Mouse (Mus musculus): ENCODE results near the gene Bcl3. TPM values are rescaled to one million over a fixed set of nuclear protein-coding genes. Genes with fewer than 3 reads are reported as not detected.

Gene Bcl3
- total RNA-seq, 4 experiments from 2014 or later, result 16.5 to 23.4 (median 21.9) TPM

GRCm38 (mm10) chr7:19768251-19768650 is 54.3 kb downstream of the Bcl3 start:
- no peak for DNase-seq

GRCm38 (mm10) chr7:19764581-19764980 is 58.0 kb downstream of the Bcl3 start:
- DNase-seq, result no peak

GRCm38 (mm10) chr7:19763829-19764477 is 58.6 kb downstream of the Bcl3 start:
- DNase-seq, result no peak

- no peak for DNase-seq
Observed at GRCm38 (mm10) chr7:19762283-19762682, 60.3 kb downstream of the Bcl3 start.

GRCm38 (mm10) chr7:19760021-19760420 is 62.5 kb downstream of the Bcl3 start:
- DNase-seq, result no peak

GRCm38 (mm10) chr7:19758623-19759022 is 63.9 kb downstream of the Bcl3 start:
- no peak for DNase-seq

Other genes starting within 250 kb of the Bcl3 start
- gene Zfp296, start 245.5 kb downstream of the Bcl3 start, total RNA-seq (2022), result under 1 TPM; 0.52 to 0.68 (median 0.57) TPM
- gene Gemin7, start 245.2 kb downstream of the Bcl3 start, total RNA-seq (2022), result 10 to 100 TPM; 76.9 to 94.1 (median 85.1) TPM
- gene Clasrp, start 218.3 kb downstream of the Bcl3 start, total RNA-seq (2022), result 10 to 100 TPM; 29.5 to 92.6 (median 50.4) TPM
- gene Relb, start 193.3 kb downstream of the Bcl3 start, total RNA-seq (2022), result 10 to 100 TPM; 31.6 to 50.7 (median 42.6) TPM
- gene Clptm1, start 157.7 kb downstream of the Bcl3 start, total RNA-seq (2022), result 100 to 1,000 TPM; 164 to 180 (median 179) TPM
- 1 to 10 TPM in 3 of 4 experiments, not detected in 1; 1.0 to 2.6 (median 1.4) TPM for gene Apoc2, start 144.8 kb downstream of the Bcl3 start, total RNA-seq (2022)
- 1 to 10 TPM in 2 of 4 experiments, under 1 TPM in 1, not detected in 1; 0.54 to 3.0 (median 1.9) TPM for gene Gm44805, start 141.3 kb downstream of the Bcl3 start, total RNA-seq (2022)
- gene Apoc4, start 141.3 kb downstream of the Bcl3 start, total RNA-seq (2022), result 100 to 1,000 TPM in 2 of 4 experiments, 10 to 100 TPM in 2; 48.6 to 249 (median 89.6) TPM
- 100 to 1,000 TPM in 2 of 4 experiments, 10 to 100 TPM in 2; 11.6 to 554 (median 210) TPM for gene Apoc1, start 130.1 kb downstream of the Bcl3 start, total RNA-seq (2022)
- 1,000 to 10,000 TPM in 3 of 4 experiments, 100 to 1,000 TPM in 1; 996 to 1,300 (median 1,120) TPM for gene Apoe, start 123.6 kb downstream of the Bcl3 start, total RNA-seq (2022)
- 100 to 1,000 TPM; 119 to 134 (median 125) TPM for gene Tomm40, start 107.3 kb downstream of the Bcl3 start, total RNA-seq (2022)
- gene Nectin2, start 72.3 kb downstream of the Bcl3 start, total RNA-seq (2022), result 100 to 1,000 TPM in 1 of 4 experiments, 10 to 100 TPM in 3; 72.1 to 116 (median 88.9) TPM
- 10 to 100 TPM; 50.3 to 63.5 (median 55.3) TPM for gene Bcam, start 51.8 kb downstream of the Bcl3 start, total RNA-seq (2022)
- under 1 TPM in 1 of 4 experiments, not detected in 3; 0.43 TPM for gene Cblc, start 26.0 kb downstream of the Bcl3 start, total RNA-seq (2022)
- gene Gm19345, start 29.2 kb upstream of the Bcl3 start, total RNA-seq (2022), result under 1 TPM in 2 of 4 experiments, not detected in 2; 0.28 to 0.35 TPM
- under 1 TPM in 1 of 4 experiments, not detected in 3; 0.31 TPM for gene Ceacam16, start 38.5 kb upstream of the Bcl3 start, total RNA-seq (2022)
- not detected for gene Ceacam19, start 65.2 kb upstream of the Bcl3 start, total RNA-seq (2022)
- 10 to 100 TPM; 20.6 to 34.2 (median 24.5) TPM for gene Pvr, start 98.4 kb upstream of the Bcl3 start, total RNA-seq (2022)
- gene Igsf23, start 128.0 kb upstream of the Bcl3 start, total RNA-seq (2022), result not detected
- gene Ceacam20, start 142.6 kb upstream of the Bcl3 start, total RNA-seq (2022), result not detected
- gene Nlrp9b, start 168.7 kb upstream of the Bcl3 start, total RNA-seq (2022), result not detected